Mouse (Mus musculus) liver (tissue): ENCODE results near the gene Hras.

ENCODE experiments used
- DNase-seq: peaks from one replicate; pipeline ENCODE4 v3.0.0-alpha.2; 2020; ENCODE audit warnings: mixed read lengths

The Hras gene

DNA sequence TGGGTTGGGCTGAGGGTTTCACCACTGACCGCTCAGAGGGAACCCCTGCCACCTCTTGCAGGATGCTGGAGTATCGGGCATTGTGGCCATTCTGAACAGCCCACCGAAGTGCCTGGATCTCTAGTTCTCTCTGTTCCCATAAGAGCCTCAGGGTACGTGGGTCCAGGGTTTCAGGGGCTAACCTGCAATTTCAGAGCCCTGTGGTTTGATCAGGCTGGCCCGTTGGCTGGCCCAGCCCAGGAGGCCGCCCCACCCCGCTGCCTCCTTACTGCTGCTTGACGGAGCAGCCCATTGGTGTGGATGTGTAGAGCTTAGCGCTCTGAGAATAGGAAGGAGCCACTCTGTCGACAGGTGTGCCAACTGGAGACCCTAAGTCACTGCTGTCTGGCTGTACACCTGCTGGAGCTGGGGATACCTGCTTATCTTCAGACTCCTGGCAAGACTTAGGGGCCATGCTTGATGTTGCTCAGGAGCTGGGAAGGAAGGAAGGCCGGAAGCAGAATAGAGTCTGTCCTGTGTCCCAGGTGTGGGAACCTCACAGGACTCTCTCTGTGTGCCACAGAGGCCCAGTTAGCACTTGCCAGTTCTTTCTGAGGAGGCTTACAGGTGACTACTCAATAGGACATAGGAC, 19.9 kb upstream of the Hras start, which contains the start of gene Lmntd2:
Gene Lmntd2 (minus strand): TSS at position 476 of the 631 bp plus-strand sequence.
- no peak for DNase-seq

DNA sequence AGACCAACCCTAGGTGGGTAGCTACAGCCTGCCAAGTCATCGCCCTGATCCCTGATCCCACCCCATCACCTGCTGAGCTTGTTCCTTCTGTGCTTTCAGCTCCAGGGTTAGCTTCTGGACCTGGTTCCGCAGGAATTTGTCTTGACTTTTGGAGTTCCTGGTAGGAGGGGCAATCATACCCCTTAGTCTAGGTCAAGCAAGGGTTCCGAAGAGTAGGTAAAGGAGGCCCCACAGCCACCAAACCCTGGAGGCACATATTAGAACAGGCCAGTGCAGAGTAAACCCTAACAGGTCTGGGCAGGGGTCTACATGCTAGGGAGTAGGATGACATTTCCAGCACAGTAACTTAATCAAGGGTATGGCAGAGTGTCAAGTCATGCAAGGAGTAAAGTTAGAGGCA, 19.3 kb upstream of the Hras start:
- DNase-seq, result no peak

DNA sequence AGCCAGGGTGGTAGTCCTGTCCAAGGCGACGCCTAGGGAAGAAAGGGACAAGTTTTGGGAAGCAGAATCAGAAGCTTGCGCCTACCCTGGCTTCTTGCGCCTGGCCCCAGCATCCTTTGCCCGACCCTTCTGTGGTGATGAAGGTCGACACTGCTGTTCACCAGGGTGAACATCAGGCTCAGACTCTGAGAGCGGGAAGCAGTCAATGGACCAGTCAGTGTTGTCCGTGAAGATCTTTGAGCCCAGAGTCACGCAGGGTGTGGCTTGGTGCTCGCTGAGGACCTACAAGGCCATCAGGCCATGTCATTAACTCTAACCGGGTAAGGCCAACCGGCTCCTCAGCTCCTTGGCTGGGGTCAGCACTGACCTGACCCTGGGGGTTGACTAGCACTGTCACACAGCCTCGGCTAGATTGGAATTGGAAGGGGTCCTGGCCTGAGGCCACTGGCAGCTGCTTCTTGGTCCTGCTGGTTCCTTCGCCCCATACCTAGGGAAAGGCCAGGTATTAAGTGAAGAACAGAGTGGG, 16.9 kb upstream of the Hras start:
- DNase-seq, result no peak

- DNase-seq, result no peak
These were observed 16.3 kb upstream of the Hras start for GRCm38 (mm10) chr7:141210137-141210536.

- DNase-seq, result peak; percentile 85
These were observed 15.7 kb upstream of the Hras start for GRCm38 (mm10) chr7:141209526-141209925.

DNA sequence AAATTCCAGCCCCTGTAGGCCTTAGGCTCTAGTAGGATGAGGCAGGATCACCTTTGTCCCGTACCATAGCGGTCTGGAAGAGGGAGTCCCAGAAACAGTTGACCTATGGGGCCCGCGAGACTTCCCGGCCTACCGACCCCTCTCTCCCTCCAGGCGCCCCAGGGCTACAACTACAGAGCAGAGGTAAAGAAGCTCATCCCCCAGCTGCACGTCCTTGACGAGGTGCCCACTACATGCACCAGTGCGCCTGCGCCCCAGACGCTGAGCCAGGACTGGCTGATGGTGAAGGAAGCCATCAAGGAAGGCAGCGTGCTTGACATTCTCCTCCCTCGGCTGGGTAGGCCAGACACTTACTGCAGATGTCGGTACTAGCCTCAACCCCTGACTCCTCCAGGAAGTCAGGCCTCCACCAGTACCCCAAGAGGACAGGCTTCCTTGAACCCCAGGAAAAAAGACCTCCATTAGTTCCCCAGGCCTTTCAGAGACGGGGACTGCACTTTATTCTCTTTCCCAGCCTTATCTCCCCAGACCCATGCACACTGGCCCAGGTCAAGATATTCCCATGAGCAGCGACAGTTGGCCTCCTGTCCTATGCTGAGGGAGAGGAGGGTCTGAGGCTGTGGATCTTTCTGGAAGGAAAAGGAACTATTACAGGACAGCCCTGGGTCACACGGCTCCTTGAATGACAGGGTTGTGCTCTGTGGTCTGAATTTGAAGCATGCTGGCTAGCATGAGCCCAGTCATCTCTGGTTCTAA, 12.6 kb upstream of the Hras start:
- peak; percentile 67 for DNase-seq

- DNase-seq, result no peak
These were observed 11.7 kb upstream of the Hras start for GRCm38 (mm10) chr7:141205504-141205903.

- DNase-seq, result no peak
These were observed 10.7 kb upstream of the Hras start for GRCm38 (mm10) chr7:141204546-141204945.

- DNase-seq, result no peak
These were observed 4.3 kb upstream of the Hras start for GRCm38 (mm10) chr7:141198121-141198520.

GRCm38 (mm10) chr7:141196619-141197282, 2.9 kb upstream of the Hras start:
- peak; percentile 75 for DNase-seq

DNA sequence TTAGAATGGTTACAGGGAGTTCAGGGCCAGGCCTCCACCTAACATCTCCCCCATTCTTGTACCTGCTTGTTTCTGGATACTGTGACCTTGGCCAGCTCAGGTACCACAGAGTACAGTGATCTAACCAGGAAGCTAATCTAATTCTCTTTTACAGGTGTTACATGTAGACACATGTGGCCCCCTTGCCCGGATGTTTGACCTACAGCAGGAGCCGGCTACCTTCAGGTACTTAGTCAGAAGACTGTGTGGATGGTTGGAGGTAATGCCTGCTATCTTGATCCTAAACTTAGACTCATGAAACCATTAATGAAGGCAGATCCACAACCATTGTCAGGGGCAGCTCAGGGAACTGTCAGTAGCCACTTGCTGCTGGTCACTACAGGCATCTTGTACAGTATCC, 1.9 kb upstream of the Hras start:
- no peak for DNase-seq

DNA sequence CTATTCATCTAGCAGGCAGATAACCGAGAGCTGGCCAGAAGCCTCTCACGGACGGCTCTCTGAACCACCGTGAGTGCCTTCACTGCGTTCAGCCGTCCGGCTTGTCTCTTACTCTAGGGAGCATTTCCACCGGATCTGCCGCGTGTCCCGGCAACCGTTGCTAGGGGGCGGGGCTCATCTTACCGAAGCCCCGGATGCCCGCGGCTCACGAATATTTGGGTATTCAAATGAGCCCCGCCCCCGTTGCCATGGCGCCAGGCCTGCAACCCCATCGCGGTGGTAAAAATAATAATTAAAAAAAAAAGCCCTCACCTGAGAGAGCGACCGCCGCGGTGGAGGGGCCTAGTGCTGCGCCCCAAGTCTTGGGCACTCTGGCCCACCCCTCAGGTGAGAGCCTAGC, 1.0 kb upstream of the Hras start:
- DNase-seq, result peak; percentile 98

DNA sequence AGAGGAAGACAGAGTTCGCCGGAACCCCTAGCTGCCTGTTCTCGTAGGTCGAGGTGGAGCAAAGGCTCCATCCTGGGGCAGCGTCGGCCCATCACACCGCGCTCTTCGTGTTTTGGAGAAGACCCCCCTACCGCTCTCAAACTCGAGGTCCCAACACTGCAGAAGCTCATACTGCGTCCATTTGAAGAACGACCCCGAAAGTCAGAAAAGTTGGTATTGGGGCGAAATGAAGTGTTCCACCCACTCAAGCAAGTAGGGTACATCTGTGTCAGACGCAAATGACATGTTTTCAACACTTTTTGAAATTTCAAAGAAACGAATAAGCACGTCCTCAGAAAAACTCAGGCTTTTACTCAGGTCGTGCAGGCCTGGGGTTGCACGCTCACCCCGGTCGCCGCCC, 604 bp upstream of the Hras start:
- DNase-seq, result no peak

- DNase-seq, result peak; percentile 48
These were observed 403 bp downstream of the Hras start for GRCm38 (mm10) chr7:141193348-141193856.

DNA sequence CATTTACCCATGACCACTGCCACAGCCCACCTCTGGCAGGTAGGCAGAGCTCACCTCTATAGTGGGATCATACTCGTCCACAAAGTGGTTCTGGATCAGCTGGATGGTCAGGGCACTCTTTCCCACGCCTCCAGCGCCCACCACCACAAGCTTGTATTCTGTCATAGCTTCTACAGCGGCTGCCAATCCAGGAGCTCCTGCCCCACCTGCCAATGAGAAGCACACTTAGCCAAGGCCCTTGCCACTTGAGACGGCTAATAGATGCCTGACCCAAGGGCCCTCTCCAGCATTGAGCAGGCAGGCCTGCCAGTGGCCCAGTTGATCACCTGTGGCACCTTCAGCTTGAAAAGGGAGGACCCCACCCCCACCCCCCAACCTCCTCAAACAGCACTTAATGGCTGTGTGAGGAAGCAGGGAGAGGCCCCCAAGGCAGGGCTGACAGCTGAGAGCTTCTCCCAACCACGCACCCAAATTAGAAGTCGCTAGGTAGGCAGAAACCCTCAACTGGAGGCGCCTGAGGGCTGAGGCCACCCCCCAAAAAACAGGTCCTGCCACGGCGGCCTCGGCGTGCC, 943 bp downstream of the Hras start:
- peak; percentile 21 for DNase-seq

DNA sequence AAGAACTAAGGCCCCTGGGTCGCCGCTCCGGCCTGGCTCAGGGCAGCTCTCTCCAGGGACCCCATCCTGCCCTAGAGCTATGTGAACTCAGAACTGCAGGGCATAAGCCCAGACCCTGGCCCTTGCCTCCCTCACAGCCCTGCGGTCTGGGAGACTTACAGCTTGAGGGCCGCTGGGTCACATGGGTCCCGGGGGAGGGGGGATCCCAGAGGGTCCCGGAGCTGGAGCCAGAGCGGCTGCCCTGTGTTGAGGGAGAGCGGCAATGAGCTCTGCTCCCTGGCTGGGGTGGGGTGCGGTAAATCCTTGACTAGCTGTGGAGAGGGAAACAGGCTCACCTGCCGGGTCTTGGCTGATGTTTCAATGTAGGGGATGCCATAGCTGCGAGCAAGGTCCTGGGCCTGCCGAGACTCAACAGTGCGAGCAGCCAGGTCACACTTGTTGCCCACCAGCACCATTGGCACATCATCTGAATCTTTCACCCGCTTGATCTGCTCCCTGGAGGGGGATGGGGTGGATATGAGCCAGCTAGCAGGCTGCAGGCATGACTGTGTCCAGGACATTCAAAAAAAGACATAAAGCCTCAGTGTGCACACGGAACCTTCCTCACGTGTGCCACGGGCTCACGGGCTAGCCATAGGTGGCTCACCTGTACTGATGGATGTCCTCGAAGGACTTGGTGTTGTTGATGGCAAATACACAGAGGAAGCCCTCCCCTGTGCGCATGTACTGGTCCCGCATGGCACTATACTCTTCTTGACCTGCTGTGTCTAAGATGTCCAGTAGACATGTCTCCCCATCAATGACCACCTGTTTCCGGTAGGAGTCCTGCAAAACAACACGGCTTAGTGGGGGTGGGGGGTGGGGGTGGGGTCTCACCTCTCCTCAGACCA, 1.8 kb downstream of the Hras start:
- DNase-seq, result no peak

DNA sequence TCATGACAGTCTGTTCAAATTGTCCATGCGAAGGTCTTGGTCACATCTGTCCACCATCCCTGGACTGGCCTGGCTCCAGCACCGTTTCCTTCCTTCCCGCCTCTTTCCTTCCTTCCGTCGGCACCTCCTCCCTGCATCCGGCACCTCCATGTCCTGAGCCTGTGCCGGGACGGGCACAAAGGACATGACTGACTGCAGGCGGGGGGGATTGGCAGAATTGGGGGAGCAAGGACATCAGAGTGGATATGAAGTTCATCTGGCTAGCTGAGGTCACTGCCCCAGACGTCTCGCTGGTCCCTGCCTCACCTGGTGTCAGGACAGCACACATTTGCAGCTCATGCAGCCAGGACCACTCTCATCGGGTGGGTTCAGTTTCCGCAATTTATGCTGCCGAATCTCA, 2.8 kb downstream of the Hras start:
- DNase-seq, result no peak

- no peak for DNase-seq
These were observed 3.6 kb downstream of the Hras start for GRCm38 (mm10) chr7:141190220-141190619.

DNA sequence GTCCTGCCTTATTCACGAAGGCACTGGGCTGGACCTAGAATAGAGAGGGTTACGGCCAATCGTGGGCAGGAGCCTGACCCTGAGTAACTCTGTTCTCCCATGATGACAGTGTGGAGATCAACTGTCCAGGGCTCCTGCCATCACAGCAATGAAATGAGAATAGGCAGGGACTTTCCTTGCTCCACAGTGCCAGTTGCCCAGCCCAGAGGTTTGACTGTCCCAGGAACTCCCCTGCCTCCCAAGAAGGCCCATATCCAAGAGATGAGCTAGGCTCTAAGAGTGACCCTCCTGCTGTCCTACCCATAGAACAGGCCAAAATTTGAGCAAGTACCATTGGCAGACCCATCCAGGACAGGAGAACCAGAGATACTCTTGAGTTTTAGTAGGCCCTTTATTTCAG, 5.1 kb downstream of the Hras start:
- DNase-seq, result no peak

DNA sequence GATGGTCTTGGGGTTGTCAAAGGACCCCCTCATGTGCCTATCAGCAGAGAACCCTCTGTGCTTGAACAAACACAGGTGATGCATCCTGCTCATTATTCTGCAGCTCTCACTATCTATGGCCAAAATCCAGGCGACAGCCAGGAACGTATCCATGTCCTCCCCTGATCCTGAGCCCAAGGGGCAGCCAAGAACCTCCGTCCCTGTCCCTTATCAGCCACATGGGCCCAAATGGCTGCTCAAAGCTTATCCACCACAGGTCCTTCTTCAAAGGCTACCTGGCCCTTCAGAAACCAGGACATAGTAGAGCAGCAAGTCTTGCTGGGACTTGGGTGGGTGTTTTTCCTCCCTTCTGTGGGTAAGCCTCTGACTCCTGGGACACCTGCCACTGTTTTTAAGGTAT, 5.6 kb downstream of the Hras start:
- DNase-seq, result no peak

- peak; percentile 90 for DNase-seq
These were observed 17.6 kb downstream of the Hras start for GRCm38 (mm10) chr7:141176173-141176572.

DNA sequence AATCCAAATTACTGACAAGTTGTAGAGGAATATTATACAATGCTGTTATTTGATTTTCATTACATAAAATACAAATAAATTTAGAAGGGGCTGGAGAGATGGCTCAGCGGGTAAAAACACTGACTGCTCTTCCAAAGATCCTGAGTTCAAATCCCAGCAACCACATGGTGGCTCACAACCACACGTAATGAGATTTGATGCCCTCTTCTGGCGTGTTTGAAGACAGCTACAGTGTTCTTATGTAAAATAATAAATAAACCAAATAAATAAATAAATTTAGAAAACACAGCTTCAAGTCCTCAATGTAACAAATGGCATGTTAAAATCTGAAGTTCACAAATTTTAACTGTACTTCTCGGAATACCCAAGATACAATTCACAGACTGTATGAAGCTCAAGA, 18.7 kb downstream of the Hras start:
- no peak for DNase-seq
